Mouse (Mus musculus): ENCODE data around the gene Nol10. TPM values are rescaled to one million over a fixed set of nuclear protein-coding genes. Genes with fewer than 3 reads are reported as not detected.

Gene Nol10
- polyA plus RNA-seq, 1 experiment from 2014 or later = 36.1 TPM

DNA sequence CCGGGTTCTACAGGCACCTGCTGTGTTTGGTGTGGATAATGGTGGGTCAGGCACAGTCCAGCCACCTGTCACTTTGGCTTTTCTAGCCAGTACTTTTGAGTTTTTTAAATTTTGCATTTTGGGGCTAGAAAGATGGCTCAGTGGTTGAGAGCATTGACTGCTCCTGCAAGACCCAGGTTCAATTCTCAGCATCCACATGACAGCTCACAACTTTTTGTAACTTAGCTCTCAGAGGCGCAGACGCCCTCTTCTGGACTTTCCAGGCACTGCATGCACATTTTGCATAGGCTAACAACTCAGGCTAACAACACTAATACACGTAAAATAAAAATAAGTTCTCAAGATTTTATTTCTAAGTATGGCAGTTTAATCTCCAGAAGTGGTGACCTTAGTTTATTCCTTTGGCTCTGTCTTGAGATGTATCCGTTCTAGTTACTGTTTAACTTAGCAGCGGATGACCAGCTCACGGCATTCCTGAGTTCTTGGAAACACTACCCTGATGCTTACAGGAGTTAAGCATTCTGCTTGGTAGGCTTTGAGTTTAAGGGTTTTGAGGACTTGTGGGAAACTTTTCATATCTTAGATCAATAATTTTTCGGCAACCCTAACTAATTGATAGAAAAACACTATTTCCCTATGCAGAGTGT, 23.5 kb downstream of the Nol10 start:
- 89% methylated on average over 8 of the region's 8 CpGs for WGBS
- ATAC-seq (replicated peaks; ENCODE audit: low FRiP score) (no peak), DNase-seq (ENCODE audit: low spot score) (no peak)
- Histone ChIP-seq H3K9ac (ENCODE audit: low read length) (no peak overlapping the region), H3K4me1 (replicated peaks; ENCODE audit: control insufficient read depth, insufficient read depth, low read length) (no peaks in the 10 kb centered on the region), H3K27ac (ENCODE audit: low read depth, low read length) (no peak overlapping the region), H3K9me3 (ENCODE audit: control insufficient read depth, low read length) (no peaks in the 10 kb centered on the region), H3K36me3 (ENCODE audit: control insufficient read depth, insufficient read depth, low read length) (peaks cover 8% of the 10 kb centered on the region), H3K27me3 (ENCODE audit: control insufficient read depth, insufficient read depth, low read length) (no peaks in the 10 kb centered on the region), H3K4me2 (ENCODE audit: low read depth, low read length, severe bottlenecking) (no peak overlapping the region), H3K4me3 (ENCODE audit: low read depth, low read length) (no peak overlapping the region)

GRCm38 (mm10) chr12:17372696-17373095, 24.4 kb downstream of the Nol10 start:
- WGBS = 82% methylated on average over 3 of the region's 3 CpGs

GRCm38 (mm10) chr12:17373470-17373975, 25.3 kb downstream of the Nol10 start:
- Histone ChIP-seq H3K4me3 (ENCODE audit: low read depth, low read length) (no peak overlapping the region), H3K4me1 (replicated peaks; ENCODE audit: control insufficient read depth, insufficient read depth, low read length) (no peaks in the 10 kb centered on the region), H3K9me3 (ENCODE audit: control insufficient read depth, low read length) (no peaks in the 10 kb centered on the region), H3K36me3 (ENCODE audit: control insufficient read depth, insufficient read depth, low read length) (peaks cover 8% of the 10 kb centered on the region), H3K4me2 (ENCODE audit: low read depth, low read length, severe bottlenecking) (no peak overlapping the region), H3K27ac (ENCODE audit: low read depth, low read length) (no peak overlapping the region), H3K9ac (ENCODE audit: low read length) (no peak overlapping the region), H3K27me3 (ENCODE audit: control insufficient read depth, insufficient read depth, low read length) (no peaks in the 10 kb centered on the region)
- DNase-seq (ENCODE audit: low spot score) (no peak), ATAC-seq (replicated peaks; ENCODE audit: low FRiP score) (no peak)
- WGBS = 97% methylated on average over 5 of the region's 5 CpGs

More at GRCm38 (mm10) chr12:17372696-17373095, 24.4 kb downstream of the Nol10 start:
- no peak for DNase-seq (ENCODE audit: low spot score)
- no peak overlapping the region for H3K4me2 ChIP-seq (ENCODE audit: low read depth, low read length, severe bottlenecking)
- H3K4me3 ChIP-seq (ENCODE audit: low read depth, low read length) = no peak overlapping the region
- H3K9me3 ChIP-seq (ENCODE audit: control insufficient read depth, low read length) = no peaks in the 10 kb centered on the region
- no peak overlapping the region for H3K9ac ChIP-seq (ENCODE audit: low read length)
- no peaks in the 10 kb centered on the region for H3K27me3 ChIP-seq (ENCODE audit: control insufficient read depth, insufficient read depth, low read length)
- ATAC-seq (replicated peaks; ENCODE audit: low FRiP score) = no peak
- H3K27ac ChIP-seq (ENCODE audit: low read depth, low read length) = no peak overlapping the region
- H3K4me1 ChIP-seq (replicated peaks; ENCODE audit: control insufficient read depth, insufficient read depth, low read length) = no peaks in the 10 kb centered on the region
- H3K36me3 ChIP-seq (ENCODE audit: control insufficient read depth, insufficient read depth, low read length) = peaks cover 8% of the 10 kb centered on the region

- Histone ChIP-seq H3K36me3 (ENCODE audit: control insufficient read depth, insufficient read depth, low read length) (peaks cover 6% of the 10 kb centered on the region), H3K9me3 (ENCODE audit: control insufficient read depth, low read length) (no peaks in the 10 kb centered on the region), H3K4me3 (ENCODE audit: low read depth, low read length) (no peak overlapping the region), H3K9ac (ENCODE audit: low read length) (no peak overlapping the region), H3K4me2 (ENCODE audit: low read depth, low read length, severe bottlenecking) (no peak overlapping the region), H3K4me1 (replicated peaks; ENCODE audit: control insufficient read depth, insufficient read depth, low read length) (no peaks in the 10 kb centered on the region), H3K27me3 (ENCODE audit: control insufficient read depth, insufficient read depth, low read length) (no peaks in the 10 kb centered on the region), H3K27ac (ENCODE audit: low read depth, low read length) (no peak overlapping the region)
- DNase-seq (ENCODE audit: low spot score) = no peak
- 93% methylated on average over 4 of the region's 4 CpGs for WGBS
- no peak for ATAC-seq (replicated peaks; ENCODE audit: low FRiP score)
These were observed 27.0 kb downstream of the Nol10 start for GRCm38 (mm10) chr12:17375243-17375642.

- H3K9ac ChIP-seq (ENCODE audit: low read length) = no peak overlapping the region
- H3K36me3 ChIP-seq (ENCODE audit: control insufficient read depth, insufficient read depth, low read length) = peaks cover 1% of the 10 kb centered on the region
- H3K9me3 ChIP-seq (ENCODE audit: control insufficient read depth, low read length) = no peaks in the 10 kb centered on the region
- no peak overlapping the region for H3K4me3 ChIP-seq (ENCODE audit: low read depth, low read length)
- H3K27me3 ChIP-seq (ENCODE audit: control insufficient read depth, insufficient read depth, low read length) = no peaks in the 10 kb centered on the region
- 97% methylated on average over 6 of the region's 6 CpGs for WGBS
- H3K4me2 ChIP-seq (ENCODE audit: low read depth, low read length, severe bottlenecking) = no peak overlapping the region
- no peak overlapping the region for H3K27ac ChIP-seq (ENCODE audit: low read depth, low read length)
- DNase-seq (ENCODE audit: low spot score) = no peak
- H3K4me1 ChIP-seq (replicated peaks; ENCODE audit: control insufficient read depth, insufficient read depth, low read length) = no peaks in the 10 kb centered on the region
- ATAC-seq (replicated peaks; ENCODE audit: low FRiP score) = no peak
These were observed 28.3 kb downstream of the Nol10 start for GRCm38 (mm10) chr12:17376521-17376920.

DNA sequence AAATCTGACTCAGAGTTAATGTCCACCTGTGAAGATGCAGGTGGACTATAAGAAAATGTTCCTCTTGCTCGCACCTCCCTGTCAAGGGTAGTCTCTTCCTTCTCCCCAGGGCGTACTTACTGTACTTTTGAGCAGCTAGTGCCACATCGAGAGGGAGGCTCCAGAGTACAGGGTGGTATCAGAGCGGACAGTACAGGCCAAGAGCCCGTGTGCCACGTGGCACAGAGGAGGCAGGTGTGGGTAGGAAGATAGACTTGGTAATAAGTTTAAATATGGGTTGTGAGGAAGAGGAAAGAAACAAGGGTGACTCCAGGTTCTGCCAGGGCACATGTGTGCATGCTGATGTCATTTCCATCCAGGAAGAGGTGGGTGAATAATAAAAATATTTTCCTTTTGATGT, 32.7 kb downstream of the Nol10 start:
- DNase-seq (ENCODE audit: low spot score) = no peak
- H3K9me3 ChIP-seq (ENCODE audit: control insufficient read depth, low read length) = no peaks in the 10 kb centered on the region
- 98% methylated on average over 6 of the region's 6 CpGs for WGBS
- no peak overlapping the region for H3K4me3 ChIP-seq (ENCODE audit: low read depth, low read length)
- no peak overlapping the region for H3K27ac ChIP-seq (ENCODE audit: low read depth, low read length)
- no peaks in the 10 kb centered on the region for H3K4me1 ChIP-seq (replicated peaks; ENCODE audit: control insufficient read depth, insufficient read depth, low read length)
- H3K36me3 ChIP-seq (ENCODE audit: control insufficient read depth, insufficient read depth, low read length) = peaks cover 2% of the 10 kb centered on the region; the same call in 1 of the 2 replicates
- no peak overlapping the region for H3K4me2 ChIP-seq (ENCODE audit: low read depth, low read length, severe bottlenecking)
- no peaks in the 10 kb centered on the region for H3K27me3 ChIP-seq (ENCODE audit: control insufficient read depth, insufficient read depth, low read length)
- no peak overlapping the region for H3K9ac ChIP-seq (ENCODE audit: low read length)
- ATAC-seq (replicated peaks; ENCODE audit: low FRiP score) = no peak

GRCm38 (mm10) chr12:17382759-17383158, 34.5 kb downstream of the Nol10 start:
- no peak for ATAC-seq (replicated peaks; ENCODE audit: low FRiP score)
- WGBS = 89% methylated on average over 7 of the region's 7 CpGs
- no peak overlapping the region for H3K4me2 ChIP-seq (ENCODE audit: low read depth, low read length, severe bottlenecking)
- H3K27ac ChIP-seq (ENCODE audit: low read depth, low read length) = no peak overlapping the region
- H3K9ac ChIP-seq (ENCODE audit: low read length) = no peak overlapping the region
- no peaks in the 10 kb centered on the region for H3K4me1 ChIP-seq (replicated peaks; ENCODE audit: control insufficient read depth, insufficient read depth, low read length)
- no peaks in the 10 kb centered on the region for H3K9me3 ChIP-seq (ENCODE audit: control insufficient read depth, low read length)
- no peak overlapping the region for H3K4me3 ChIP-seq (ENCODE audit: low read depth, low read length)
- H3K36me3 ChIP-seq (ENCODE audit: control insufficient read depth, insufficient read depth, low read length) = peaks cover 2% of the 10 kb centered on the region; the same call in 1 of the 2 replicates
- no peak for DNase-seq (ENCODE audit: low spot score)
- H3K27me3 ChIP-seq (ENCODE audit: control insufficient read depth, insufficient read depth, low read length) = no peaks in the 10 kb centered on the region

DNA sequence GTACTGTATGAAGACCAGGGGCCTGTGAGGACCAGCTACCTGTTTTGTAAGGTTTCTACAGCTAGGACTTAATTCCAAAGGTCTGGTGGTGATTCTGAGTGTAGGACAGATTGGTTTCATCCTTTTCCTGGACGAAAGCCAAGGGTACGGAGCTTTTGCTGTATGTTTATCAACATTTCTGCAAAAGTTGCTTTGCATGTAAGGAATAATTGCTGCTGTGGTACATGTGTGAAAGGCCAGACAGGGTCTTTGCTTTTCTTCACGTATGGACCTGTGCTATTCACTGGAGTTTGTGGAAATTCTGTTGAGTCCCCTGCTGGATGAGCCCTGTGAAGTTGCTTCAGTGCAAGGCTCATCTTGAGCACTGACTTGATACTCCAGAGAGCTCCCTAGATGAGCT, 38.6 kb downstream of the Nol10 start:
- H3K9ac ChIP-seq (ENCODE audit: low read length) = no peak overlapping the region
- DNase-seq (ENCODE audit: low spot score) (no peak), ATAC-seq (replicated peaks; ENCODE audit: low FRiP score) (no peak)
- H3K27me3 ChIP-seq (ENCODE audit: control insufficient read depth, insufficient read depth, low read length) = no peaks in the 10 kb centered on the region
- peaks cover 2% of the 10 kb centered on the region; the same call in 1 of the 2 replicates for H3K36me3 ChIP-seq (ENCODE audit: control insufficient read depth, insufficient read depth, low read length)
- H3K4me2 ChIP-seq (ENCODE audit: low read depth, low read length, severe bottlenecking) = no peak overlapping the region
- H3K4me3 ChIP-seq (ENCODE audit: low read depth, low read length) = no peak overlapping the region
- no peak overlapping the region for H3K27ac ChIP-seq (ENCODE audit: low read depth, low read length)
- H3K9me3 ChIP-seq (ENCODE audit: control insufficient read depth, low read length) = no peaks in the 10 kb centered on the region
- WGBS = 91% methylated on average over 3 of the region's 3 CpGs
- no peaks in the 10 kb centered on the region for H3K4me1 ChIP-seq (replicated peaks; ENCODE audit: control insufficient read depth, insufficient read depth, low read length)

Data from forebrain, embryonic 11.5 days (tissue).